Comparison of ENCODE assay signal across 30 mouse cellular contexts in the genomic region with DNA sequence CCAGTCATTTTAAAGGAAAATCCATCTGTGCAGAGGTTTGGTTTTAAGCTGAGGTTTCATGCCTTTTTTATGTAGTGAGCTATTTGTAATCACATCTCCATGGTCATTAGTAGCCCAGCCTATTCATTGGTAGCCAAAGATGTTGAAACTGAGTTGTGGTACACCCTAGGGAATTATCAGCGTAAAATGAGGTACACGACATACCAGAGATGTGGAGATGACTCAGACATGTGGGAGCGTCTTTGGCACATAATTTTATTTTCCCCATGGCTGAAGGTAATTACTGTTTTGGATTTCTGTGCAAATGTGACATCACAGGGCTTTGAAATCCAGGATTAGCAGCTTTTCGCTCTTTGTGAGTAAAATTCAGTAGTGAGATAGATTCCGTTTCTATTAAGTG. TPM values are rescaled to one million over a fixed set of nuclear protein-coding genes. Genes with fewer than 3 reads are reported as not detected.
DNase-seq lines count a peak whose midpoint lies in the region; ATAC-seq and TF ChIP-seq lines count a peak whose summit lies in the region.
"Had no signal": no experiment of that assay in that cellular context is flagged by ENCODE, and none has a peak within 500 bp of the region (broad histone marks: within the 10 kb centered on the region; RNA-seq: fewer than 3 reads in every experiment).

No protein-coding gene starts in this region.

- DNase-seq in gastrocnemius, postnatal 25 days: peak; percentile 14
- DNase-seq in gastrocnemius, postnatal 36 days: no peak
- peak; percentile 79 for DNase-seq in 3T3-L1 (ENCODE audit: low read depth, low spot score)
- DNase-seq in adipocyte (ENCODE audit: low spot score): peak; percentile 27
- DNase-seq: adrenal gland, postnatal 25 days; B cell, adult 2 months; cerebellum, adult 18-20 months; cerebellum, postnatal 10 days; gastrocnemius, adult 2 months; heart, adult 11 months; heart, postnatal 36 days; kidney, adult 8-10 months; kidney, postnatal 14 days; layer of hippocampus, adult 9-11 months; right cerebral cortex, postnatal 4 days had no signal

- no peak overlapping the region for H3ac ChIP-seq in myocyte (ENCODE audit: control insufficient read depth, insufficient read length)

- no peaks in the 10 kb centered on the region for H3K9me3 ChIP-seq in kidney, embryonic 15.5 days (replicated peaks)
- no peaks in the 10 kb centered on the region for H3K9me3 ChIP-seq in intestine, embryonic 16.5 days (ENCODE audit: control insufficient read depth, low read length)
- H3K9me3 ChIP-seq: embryonic facial prominence, embryonic 15.5 days; hindbrain, embryonic 12.5 days; intestine, embryonic 15.5 days; limb, embryonic 13.5 days; lung, embryonic 15.5 days; midbrain, embryonic 12.5 days; neural tube, embryonic 13.5 days had no signal

- H3K79me2 ChIP-seq in myocyte (ENCODE audit: control insufficient read depth, insufficient read depth): no peaks in the 10 kb centered on the region

- intact Hi-C loops in gastrocnemius, postnatal 36 days (cut with DNase I): no loop called here

- no peaks in the 10 kb centered on the region for H3K4me1 ChIP-seq in kidney, embryonic 15.5 days
- H3K4me1 ChIP-seq in intestine, embryonic 16.5 days (ENCODE audit: control insufficient read depth, insufficient read depth, low read length): no peaks in the 10 kb centered on the region
- H3K4me1 ChIP-seq: embryonic facial prominence, embryonic 15.5 days; hindbrain, embryonic 12.5 days; intestine, embryonic 15.5 days; limb, embryonic 13.5 days; lung, embryonic 15.5 days; midbrain, embryonic 12.5 days; neural tube, embryonic 13.5 days had no signal

- H3K4me2 ChIP-seq in myocyte (ENCODE audit: low read depth): no peak overlapping the region
- H3K4me2 ChIP-seq in kidney, embryonic 15.5 days: no peak overlapping the region
- H3K4me2 ChIP-seq in intestine, embryonic 16.5 days (ENCODE audit: low read depth, low read length): no peak overlapping the region
- H3K4me2 ChIP-seq: embryonic facial prominence, embryonic 15.5 days; hindbrain, embryonic 12.5 days; intestine, embryonic 15.5 days; limb, embryonic 13.5 days; liver, embryonic 11.5 days; lung, embryonic 15.5 days; midbrain, embryonic 12.5 days; neural tube, embryonic 13.5 days had no signal

- no peak overlapping the region for H3K27ac ChIP-seq in kidney, embryonic 15.5 days
- H3K27ac ChIP-seq in intestine, embryonic 16.5 days (ENCODE audit: low read length): no peak overlapping the region
- H3K27ac ChIP-seq: embryonic facial prominence, embryonic 15.5 days; hindbrain, embryonic 12.5 days; hindbrain, postnatal 0 days; intestine, embryonic 15.5 days; limb, embryonic 13.5 days; lung, embryonic 15.5 days; midbrain, embryonic 12.5 days; neural tube, embryonic 13.5 days had no signal

- H3K9ac ChIP-seq in kidney, embryonic 15.5 days: no peak overlapping the region
- no peak overlapping the region for H3K9ac ChIP-seq in intestine, embryonic 16.5 days (ENCODE audit: low read depth, low read length)
- H3K9ac ChIP-seq: embryonic facial prominence, embryonic 15.5 days; hindbrain, embryonic 12.5 days; intestine, embryonic 15.5 days; limb, embryonic 13.5 days; lung, embryonic 15.5 days; midbrain, embryonic 12.5 days; neural tube, embryonic 13.5 days had no signal

- no peak overlapping the region for H3K4me3 ChIP-seq in myocyte
- no peak overlapping the region for H3K4me3 ChIP-seq in kidney, embryonic 15.5 days (replicated peaks)
- no peak overlapping the region for H3K4me3 ChIP-seq in intestine, embryonic 16.5 days (ENCODE audit: low read length)
- H3K4me3 ChIP-seq: embryonic facial prominence, embryonic 15.5 days; gastrocnemius, adult 2 months; hindbrain, embryonic 12.5 days; intestine, embryonic 15.5 days; limb, embryonic 13.5 days; lung, embryonic 15.5 days; megakaryocyte, embryonic 14.5 days; midbrain, embryonic 12.5 days; neural tube, embryonic 13.5 days had no signal

- no peak for ATAC-seq in kidney, embryonic 15.5 days (replicated peaks; ENCODE audit: low FRiP score)
- no peak for ATAC-seq in intestine, embryonic 16.5 days
- ATAC-seq: forebrain, embryonic 14.5 days; hindbrain, postnatal 0 days; intestine, embryonic 15.5 days; Patski had no signal

- H3K27me3 ChIP-seq in myocyte (ENCODE audit: control insufficient read depth, insufficient read depth, insufficient read length): no peaks in the 10 kb centered on the region
- no peaks in the 10 kb centered on the region for H3K27me3 ChIP-seq in kidney, embryonic 15.5 days
- no peaks in the 10 kb centered on the region for H3K27me3 ChIP-seq in intestine, embryonic 16.5 days (replicated peaks; ENCODE audit: control insufficient read depth, insufficient read depth, low read length)
- H3K27me3 ChIP-seq: embryonic facial prominence, embryonic 15.5 days; hindbrain, embryonic 12.5 days; intestine, embryonic 15.5 days; limb, embryonic 13.5 days; lung, embryonic 15.5 days; midbrain, embryonic 12.5 days; neural tube, embryonic 13.5 days; Patski had no signal

- TF ChIP-seq POLR2A in myocyte (IDR thresholded peaks at IDR 0.05; ENCODE audit: insufficient read length, low read depth): no peak

- WGBS in kidney, embryonic 15.5 days: 89% methylated on average over 5 of the region's 5 CpGs
- 86% methylated on average over 5 of the region's 5 CpGs for WGBS in intestine, embryonic 16.5 days

- H3K36me3 ChIP-seq in myocyte (ENCODE audit: control insufficient read depth, insufficient read depth): peaks cover 67% of the 10 kb centered on the region
- peaks cover 12% of the 10 kb centered on the region; the same call in 1 of the 2 replicates for H3K36me3 ChIP-seq in kidney, embryonic 15.5 days
- no peaks in the 10 kb centered on the region for H3K36me3 ChIP-seq in intestine, embryonic 16.5 days (ENCODE audit: control insufficient read depth, insufficient read depth, low read length)
- H3K36me3 ChIP-seq: embryonic facial prominence, embryonic 15.5 days; hindbrain, embryonic 12.5 days; intestine, embryonic 15.5 days; limb, embryonic 13.5 days; midbrain, embryonic 12.5 days; neural tube, embryonic 13.5 days had no signal

TF ChIP-seq in myocyte, 11 proteins besides CTCF, POLR2A, EP300 and RAD21:
- TF ChIP-seq TCF12 (IDR thresholded peaks at IDR 0.05; ENCODE audit: insufficient read depth, poor library complexity, severe bottlenecking) (no peak), CEBPB (IDR thresholded peaks at IDR 0.05; ENCODE audit: insufficient read depth, poor library complexity, severe bottlenecking) (peak; percentile 58; the same call in 1 of the 2 replicates), USF1 (IDR thresholded peaks at IDR 0.05; ENCODE audit: low read depth) (no peak), MYOG (IDR thresholded peaks at IDR 0.05; ENCODE audit: control insufficient read depth in 1 of 3, insufficient read depth in 1 of 3, insufficient read length in 2 of 3, low read depth in 2 of 3) (no peak), MAX (IDR thresholded peaks at IDR 0.05; ENCODE audit: low read depth) (no peak), MYOD1 (IDR thresholded peaks at IDR 0.05; ENCODE audit: control insufficient read depth in 1 of 3, insufficient read length in 2 of 3, low read depth in 2 of 3) (no peak), REST (IDR thresholded peaks at IDR 0.05; ENCODE audit: insufficient read depth, insufficient read length) (no peak)
TF ChIP-seq in myocyte: peak in this region for 1.

RNA-seq across cellular contexts. Expression of a gene that starts 41.2 kb away (rescaled TPM):
- 10 to 100 TPM; 20.2 to 20.5 TPM for total RNA-seq in gastrocnemius, postnatal 25 days (2021)
- 10 to 100 TPM; 13.2 to 13.3 TPM for total RNA-seq in gastrocnemius, postnatal 36 days (2021)
- 93.3 TPM for polyA plus RNA-seq in myocyte (2012; fragmentation: generic; extraction: Trizol)
- 68.1 and 68.2 TPM in 2 replicates for polyA plus RNA-seq in kidney, embryonic 15.5 days (2015; fragmentation: Nextera tagmentation; extraction: Ambion mirVana)
- polyA plus RNA-seq in intestine, embryonic 16.5 days (2015; fragmentation: Nextera tagmentation; extraction: Ambion mirVana): 45.1 and 48.4 TPM in 2 replicates

Comparison
In these comparisons a context has a peak if more than half of its experiments do, and no peak if none do; other contexts are left out.
1. DNase-seq: peak in gastrocnemius, postnatal 25 days (single experiment), 3T3-L1 (single experiment) and adipocyte (single experiment); none in gastrocnemius, postnatal 36 days (0 of 2).